Mouse (Mus musculus): ENCODE measurements around the gene Ahsa1.
"Not testable (repeated sequence)": the region's sequence is repeated elsewhere in the genome, so short reads cannot be mapped to it uniquely, and the experiment has no call there.

Ahsa1 gene

DNA sequence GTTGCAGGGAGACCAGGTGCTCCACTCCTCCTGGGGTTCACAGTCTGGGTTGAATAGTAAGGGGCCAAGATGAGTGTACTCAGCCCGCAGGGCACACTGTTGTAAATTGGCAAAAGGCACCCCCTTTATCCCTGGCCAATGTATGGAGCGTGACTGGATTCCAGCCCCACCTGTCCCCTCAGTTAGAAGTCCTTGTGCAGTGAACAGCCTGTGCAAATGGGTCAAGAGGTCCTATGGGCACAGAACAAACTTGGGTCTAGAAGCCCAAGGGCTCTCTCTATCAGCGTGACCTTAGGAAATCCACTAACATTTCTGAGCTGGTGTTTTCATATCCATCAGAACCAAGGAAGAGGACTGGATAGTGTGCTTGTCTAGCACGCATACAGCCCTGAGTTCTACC lies 16.5 kb downstream of the Ahsa1 start:
- no peak for DNase-seq

DNA sequence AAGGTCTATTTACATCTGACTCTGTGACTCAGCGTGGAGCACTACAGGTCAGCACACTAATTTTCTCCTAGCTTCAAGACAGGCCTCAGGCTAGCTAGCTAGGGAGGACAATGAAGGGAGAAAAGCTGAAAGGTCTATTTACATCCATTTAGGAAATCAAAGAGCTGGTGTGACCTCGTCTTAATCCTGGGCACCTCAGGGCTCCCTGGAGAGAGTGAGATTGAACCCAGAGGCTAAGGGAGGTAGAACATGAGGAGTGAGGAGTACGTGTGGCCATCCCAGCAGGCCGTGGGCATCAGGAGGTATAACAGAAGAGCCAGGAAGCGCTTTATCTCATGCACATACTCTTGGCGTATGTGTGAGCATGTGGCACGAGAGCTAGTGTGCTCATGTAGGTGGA lies 17.4 kb downstream of the Ahsa1 start:
- DNase-seq = no peak

GRCm38 (mm10) chr12:87284268-87284667 lies 18.0 kb downstream of the Ahsa1 start:
- DNase-seq = no peak

- DNase-seq = no peak
Observed at GRCm38 (mm10) chr12:87284726-87285125, 18.4 kb downstream of the Ahsa1 start.

GRCm38 (mm10) chr12:87289100-87289499 lies 22.8 kb downstream of the Ahsa1 start:
- no peak for DNase-seq

DNA sequence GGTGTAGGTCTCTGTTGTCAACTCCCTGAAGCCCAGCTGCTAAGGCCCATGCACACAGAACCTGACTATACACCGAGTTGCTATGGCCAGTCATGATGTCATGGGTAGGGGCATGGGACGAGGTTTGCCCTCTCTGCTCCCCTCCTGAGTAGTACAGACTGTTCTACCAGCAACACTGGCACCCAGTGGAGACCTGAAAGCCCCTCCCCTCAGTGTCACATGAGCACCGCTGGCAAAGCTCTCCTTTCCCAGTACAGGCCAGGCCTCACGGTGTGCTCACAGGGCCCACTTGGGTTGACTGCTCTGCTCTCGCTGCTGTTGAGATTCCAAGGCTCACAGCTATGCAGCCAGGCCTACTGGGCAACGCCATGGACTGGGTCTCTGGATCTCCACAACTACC lies 27.7 kb downstream of the Ahsa1 start:
- no peak for DNase-seq

GRCm38 (mm10) chr12:87299037-87299656 lies 32.9 kb downstream of the Ahsa1 start:
- peak in 1 of 2 experiments; percentile 47 for DNase-seq

- DNase-seq = peak; percentile 26 to 53
Observed at GRCm38 (mm10) chr12:87299657-87300440, 33.6 kb downstream of the Ahsa1 start, which contains the start of gene Ism2. Gene Ism2 (minus strand): TSS chr12:87299705.

GRCm38 (mm10) chr12:87300441-87300690 lies 34.1 kb downstream of the Ahsa1 start:
- no peak for DNase-seq

DNA sequence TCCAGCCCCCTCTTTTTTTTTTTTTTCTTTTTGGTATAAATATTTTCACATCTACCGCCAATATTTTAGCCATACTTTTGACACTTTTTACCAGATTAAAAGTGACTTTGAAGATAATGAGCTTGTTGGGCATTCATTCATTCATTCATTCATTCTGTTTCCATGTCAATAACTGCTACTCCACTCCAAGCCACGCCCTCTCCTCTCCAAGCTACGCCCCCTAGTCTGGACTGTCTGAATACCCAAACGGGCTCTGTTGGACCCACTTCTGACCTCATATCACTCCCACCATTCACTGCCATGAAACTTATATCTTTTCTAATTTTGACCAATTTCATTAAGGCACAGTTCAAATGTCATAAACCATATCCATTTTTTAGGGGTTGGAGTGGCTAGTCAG lies 34.9 kb downstream of the Ahsa1 start:
- DNase-seq = no peak

GRCm38 (mm10) chr12:87305767-87306583 lies 39.7 kb downstream of the Ahsa1 start:
- peak; percentile 40 to 49 for DNase-seq

DNA sequence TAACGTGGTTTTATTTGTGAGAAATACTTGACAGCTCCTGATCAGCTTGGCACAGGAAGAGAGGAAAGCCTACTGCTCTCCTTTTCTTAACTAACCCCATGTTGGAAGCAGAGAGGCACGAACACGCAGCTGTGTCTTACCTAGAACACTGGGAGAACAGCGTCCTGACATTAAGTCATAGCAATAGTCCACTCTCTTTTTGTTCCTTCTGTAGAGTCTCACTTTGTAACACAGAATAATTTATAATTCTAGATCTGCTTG lies 40.2 kb downstream of the Ahsa1 start:
- DNase-seq = not testable (repeated sequence)

GRCm38 (mm10) chr12:87313098-87313497 lies 46.8 kb downstream of the Ahsa1 start:
- no peak for DNase-seq

- DNase-seq = no peak
Observed at GRCm38 (mm10) chr12:87317951-87318350, 51.7 kb downstream of the Ahsa1 start.

DNA sequence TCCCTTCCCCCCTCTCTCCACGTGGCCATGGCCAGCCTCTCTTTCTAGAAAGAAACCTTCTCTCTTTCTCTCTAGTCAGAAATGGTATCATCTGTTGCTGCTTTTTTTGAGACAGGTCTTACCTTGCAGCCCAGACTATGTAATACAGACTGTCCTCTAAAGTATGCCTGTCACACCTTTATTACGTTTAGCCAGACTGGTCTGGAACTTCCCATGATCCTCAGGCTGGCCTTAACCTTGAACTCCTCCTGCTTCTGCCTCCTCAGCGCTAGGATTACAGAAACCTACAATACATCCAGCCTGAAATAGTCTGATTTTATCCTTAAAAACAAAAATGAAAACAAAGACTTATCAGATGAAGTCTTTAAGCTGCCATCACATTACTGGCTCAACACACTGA lies 53.0 kb downstream of the Ahsa1 start:
- no peak for DNase-seq
